Mouse (Mus musculus) thymus, adult 2 months (tissue): ENCODE data around the gene Rdh1.

Source experiments
- CTCF ChIP-seq: fragments of 200-500 bp; IDR thresholded peaks from 2 replicates; pipeline ENCODE4 v1.5.1; 2012; ENCODE audit warnings: mild to moderate bottlenecking, control low read depth, low read length, moderate library complexity, borderline replicate concordance; ENCODE audit not compliant: control insufficient read depth, poor library complexity, insufficient read depth; ENCODE audit errors: extremely low read depth
- POLR2A ChIP-seq: fragments of 200-500 bp; IDR thresholded peaks from 2 replicates; pipeline ENCODE4 v1.6.1; 2012; ENCODE audit warnings: mild to moderate bottlenecking, low read length, control low read depth, moderate library complexity; ENCODE audit not compliant: control insufficient read depth, poor library complexity, insufficient read depth; ENCODE audit errors: extremely low read depth

- no peak for TF ChIP-seq CTCF
- no peak for TF ChIP-seq POLR2A
These were observed 25.1 kb upstream of the Rdh1 start for GRCm38 (mm10) chr10:127734434-127734833.
